Mouse (Mus musculus): Measurements from ENCODE around the gene Auts2. TPM values are rescaled to one million over a fixed set of nuclear protein-coding genes. Genes with fewer than 3 reads are reported as not detected.

Auts2 gene
- polyA plus RNA-seq, 1 experiment from 2014 or later: 90.6 TPM

DNA sequence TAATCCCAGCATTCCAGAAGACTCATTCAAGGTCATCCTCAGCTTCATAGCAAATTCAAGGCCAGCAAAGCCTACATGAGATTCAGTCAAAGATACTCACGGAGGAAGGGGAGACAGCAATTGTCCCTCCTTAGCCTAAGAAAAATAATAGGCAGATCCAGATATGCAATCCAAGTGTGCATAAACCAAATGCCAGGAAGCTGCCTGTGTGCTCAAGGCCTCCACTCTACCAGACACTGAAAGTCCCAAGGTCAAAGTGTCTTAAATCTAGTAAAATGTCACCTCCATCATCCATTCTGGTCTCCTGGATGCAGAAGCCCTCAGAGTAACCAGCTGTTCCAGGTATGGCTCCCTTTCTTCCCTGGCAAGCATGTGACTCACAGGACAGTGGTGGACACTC, 50.4 kb downstream of the Auts2 start:
- Histone ChIP-seq H3K9ac (no peak overlapping the region), H3K4me1 (peaks cover 28% of the 10 kb centered on the region), H3K36me3 (no peaks in the 10 kb centered on the region), H3K9me3 (replicated peaks) (no peaks in the 10 kb centered on the region), H3K4me2 (replicated peaks) (no peak overlapping the region), H3K4me3 (no peak overlapping the region), H3K27ac (no peak overlapping the region), H3K27me3 (no peaks in the 10 kb centered on the region)
- no peak for ATAC-seq (ENCODE audit: low FRiP score)
- 86% methylated on average over 1 of the region's 1 CpGs for WGBS

GRCm38 (mm10) chr5:132492040-132492439, 51.1 kb downstream of the Auts2 start:
- no peak overlapping the region for H3K27ac ChIP-seq

GRCm38 (mm10) chr5:132491508-132491907, 51.6 kb downstream of the Auts2 start:
- Histone ChIP-seq H3K4me1 (peaks cover 34% of the 10 kb centered on the region), H3K9me3 (replicated peaks) (no peaks in the 10 kb centered on the region), H3K4me3 (no peak overlapping the region), H3K36me3 (no peaks in the 10 kb centered on the region), H3K9ac (no peak overlapping the region), H3K4me2 (replicated peaks) (no peak overlapping the region), H3K27me3 (no peaks in the 10 kb centered on the region), H3K27ac (no peak overlapping the region)
- no peak for ATAC-seq (ENCODE audit: low FRiP score)
- 27% methylated on average over 4 of the region's 4 CpGs for WGBS

More at GRCm38 (mm10) chr5:132492040-132492439, 51.1 kb downstream of the Auts2 start:
- Histone ChIP-seq H3K4me3 (no peak overlapping the region), H3K4me1 (peaks cover 32% of the 10 kb centered on the region), H3K36me3 (no peaks in the 10 kb centered on the region), H3K9me3 (replicated peaks) (no peaks in the 10 kb centered on the region), H3K4me2 (replicated peaks) (no peak overlapping the region), H3K9ac (no peak overlapping the region), H3K27me3 (no peaks in the 10 kb centered on the region)
- no peak for ATAC-seq (ENCODE audit: low FRiP score)

GRCm38 (mm10) chr5:132490326-132490725, 52.8 kb downstream of the Auts2 start:
- ATAC-seq (ENCODE audit: low FRiP score): no peak
- H3K9ac ChIP-seq: no peak overlapping the region
- 98% methylated on average over 1 of the region's 1 CpGs for WGBS
- no peak overlapping the region for H3K27ac ChIP-seq
- H3K4me1 ChIP-seq: peaks cover 34% of the 10 kb centered on the region
- no peak overlapping the region for H3K4me3 ChIP-seq
- H3K27me3 ChIP-seq: no peaks in the 10 kb centered on the region
- no peaks in the 10 kb centered on the region for H3K36me3 ChIP-seq
- no peaks in the 10 kb centered on the region for H3K9me3 ChIP-seq (replicated peaks)
- no peak overlapping the region for H3K4me2 ChIP-seq (replicated peaks)

- Histone ChIP-seq H3K4me2 (replicated peaks) (no peak overlapping the region), H3K9ac (no peak overlapping the region), H3K27ac (no peak overlapping the region), H3K27me3 (no peaks in the 10 kb centered on the region), H3K4me1 (peaks cover 34% of the 10 kb centered on the region), H3K9me3 (replicated peaks) (no peaks in the 10 kb centered on the region), H3K36me3 (no peaks in the 10 kb centered on the region), H3K4me3 (no peak overlapping the region)
- WGBS: 66% methylated on average over 7 of the region's 7 CpGs
- ATAC-seq (ENCODE audit: low FRiP score): no peak
Observed at GRCm38 (mm10) chr5:132489736-132490313, 53.3 kb downstream of the Auts2 start.

DNA sequence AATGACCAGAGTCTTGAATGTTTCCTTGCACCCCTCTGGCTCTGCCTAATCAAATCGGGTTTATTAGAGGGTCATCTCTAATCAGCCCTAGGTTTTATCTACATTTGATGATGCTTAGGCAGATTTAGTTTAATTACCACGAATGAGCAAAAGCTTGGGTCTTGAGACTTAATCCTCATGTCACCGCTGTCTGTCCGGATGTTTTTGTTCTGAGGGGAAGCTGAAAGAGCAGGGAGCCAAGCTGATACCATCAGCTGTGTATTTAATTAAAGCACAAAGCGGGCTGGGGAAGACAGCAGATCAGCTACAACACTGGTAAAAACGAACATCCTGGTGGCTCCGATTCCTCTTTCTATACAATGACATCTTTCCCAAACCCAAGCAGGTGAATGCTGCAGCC, 56.3 kb downstream of the Auts2 start:
- H3K27ac ChIP-seq: no peak overlapping the region
- no peaks in the 10 kb centered on the region for H3K9me3 ChIP-seq (replicated peaks)
- H3K4me1 ChIP-seq: peaks cover 35% of the 10 kb centered on the region
- H3K36me3 ChIP-seq: no peaks in the 10 kb centered on the region
- ATAC-seq (ENCODE audit: low FRiP score): no peak
- H3K9ac ChIP-seq: no peak overlapping the region
- no peak overlapping the region for H3K4me2 ChIP-seq (replicated peaks)
- 58% methylated on average over 7 of the region's 7 CpGs for WGBS
- H3K4me3 ChIP-seq: no peak overlapping the region
- H3K27me3 ChIP-seq: no peaks in the 10 kb centered on the region

DNA sequence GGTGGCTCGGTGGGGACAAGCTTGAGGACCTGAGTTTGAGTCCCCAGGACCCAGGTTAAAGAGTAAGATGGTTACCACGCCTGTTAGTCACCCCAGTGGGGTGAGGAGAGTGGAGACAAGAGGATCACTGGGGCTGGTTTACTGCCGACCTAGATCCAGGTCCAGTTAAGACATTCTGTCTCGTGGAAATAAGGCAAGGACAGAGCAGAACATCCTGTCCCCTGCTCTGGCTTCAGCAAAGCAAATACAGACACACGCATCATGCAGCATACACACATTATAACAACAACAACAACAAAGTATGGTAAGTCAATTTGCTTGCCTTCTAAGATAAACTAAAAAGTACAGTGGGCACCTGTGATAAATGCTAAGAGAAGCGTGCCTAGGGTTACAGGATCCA, 57.1 kb downstream of the Auts2 start:
- peaks cover 31% of the 10 kb centered on the region for H3K4me1 ChIP-seq
- H3K4me2 ChIP-seq (replicated peaks): no peak overlapping the region
- H3K36me3 ChIP-seq: no peaks in the 10 kb centered on the region
- H3K9ac ChIP-seq: no peak overlapping the region
- no peak for ATAC-seq (ENCODE audit: low FRiP score)
- no peaks in the 10 kb centered on the region for H3K27me3 ChIP-seq
- H3K27ac ChIP-seq: no peak overlapping the region
- 90% methylated on average over 6 of the region's 6 CpGs for WGBS
- H3K4me3 ChIP-seq: no peak overlapping the region
- H3K9me3 ChIP-seq (replicated peaks): no peaks in the 10 kb centered on the region

- H3K27me3 ChIP-seq: no peaks in the 10 kb centered on the region
- no peaks in the 10 kb centered on the region for H3K36me3 ChIP-seq
- H3K9me3 ChIP-seq (replicated peaks): no peaks in the 10 kb centered on the region
- H3K4me2 ChIP-seq (replicated peaks): no peak overlapping the region
- no peak for ATAC-seq (ENCODE audit: low FRiP score)
- H3K4me3 ChIP-seq: no peak overlapping the region
- H3K9ac ChIP-seq: no peak overlapping the region
- WGBS: 86% methylated on average over 3 of the region's 3 CpGs
- H3K4me1 ChIP-seq: peaks cover 37% of the 10 kb centered on the region
- no peak overlapping the region for H3K27ac ChIP-seq
Observed at GRCm38 (mm10) chr5:132485448-132485847, 57.7 kb downstream of the Auts2 start.

GRCm38 (mm10) chr5:132481476-132481875, 61.7 kb downstream of the Auts2 start:
- H3K27me3 ChIP-seq: no peaks in the 10 kb centered on the region
- H3K9ac ChIP-seq: no peak overlapping the region
- H3K4me2 ChIP-seq (replicated peaks): no peak overlapping the region
- peaks cover 31% of the 10 kb centered on the region for H3K4me1 ChIP-seq
- WGBS: 50% methylated on average over 3 of the region's 3 CpGs
- H3K27ac ChIP-seq: no peak overlapping the region
- no peak for ATAC-seq (ENCODE audit: low FRiP score)
- no peak overlapping the region for H3K4me3 ChIP-seq
- no peaks in the 10 kb centered on the region for H3K36me3 ChIP-seq
- no peaks in the 10 kb centered on the region for H3K9me3 ChIP-seq (replicated peaks)

- Histone ChIP-seq H3K4me2 (replicated peaks) (no peak overlapping the region), H3K27ac (no peak overlapping the region; the same call in 1 of the 2 replicates), H3K36me3 (no peaks in the 10 kb centered on the region), H3K4me1 (peaks cover 31% of the 10 kb centered on the region), H3K27me3 (no peaks in the 10 kb centered on the region), H3K4me3 (no peak overlapping the region), H3K9me3 (replicated peaks) (no peaks in the 10 kb centered on the region), H3K9ac (no peak overlapping the region)
- no peak for ATAC-seq (ENCODE audit: low FRiP score)
- 67% methylated on average over 6 of the region's 6 CpGs for WGBS
Observed at GRCm38 (mm10) chr5:132480461-132480860, 62.7 kb downstream of the Auts2 start.

DNA sequence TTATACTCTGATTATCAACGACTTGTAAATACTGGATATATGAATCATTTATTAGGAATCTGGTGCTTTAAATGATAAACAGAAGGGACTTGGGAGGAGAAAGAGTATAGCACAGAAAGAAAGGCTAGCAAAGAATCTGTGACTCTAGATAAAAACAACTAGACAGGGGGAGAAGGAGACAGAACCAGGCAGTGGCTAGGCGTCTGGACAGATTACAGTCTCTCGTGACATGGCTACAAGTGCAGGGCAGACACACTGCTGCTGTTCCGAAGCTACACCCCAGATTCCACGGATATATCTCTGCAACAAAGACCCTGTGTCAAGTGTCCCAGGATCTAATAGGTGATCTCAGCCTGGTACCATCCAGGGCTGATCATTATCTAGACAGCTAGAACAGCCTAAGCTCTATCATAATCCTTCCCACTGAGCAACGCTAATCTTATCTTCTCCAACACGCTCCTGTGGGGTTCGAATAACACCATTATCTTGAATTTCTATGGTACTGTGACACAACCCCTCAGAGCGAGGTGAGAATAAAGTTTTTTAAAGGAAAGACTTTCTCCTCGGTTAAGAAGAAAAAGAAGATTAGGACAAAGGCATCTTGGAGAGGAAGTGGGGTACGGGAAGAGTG, 63.8 kb downstream of the Auts2 start:
- WGBS: 65% methylated on average over 11 of the region's 11 CpGs
- no peaks in the 10 kb centered on the region for H3K36me3 ChIP-seq
- no peak for ATAC-seq (ENCODE audit: low FRiP score)
- H3K27ac ChIP-seq: no peak overlapping the region
- no peaks in the 10 kb centered on the region for H3K9me3 ChIP-seq (replicated peaks)
- H3K4me3 ChIP-seq: no peak overlapping the region
- H3K4me1 ChIP-seq: peaks cover 35% of the 10 kb centered on the region
- no peak overlapping the region for H3K4me2 ChIP-seq (replicated peaks)
- no peak overlapping the region for H3K9ac ChIP-seq
- no peaks in the 10 kb centered on the region for H3K27me3 ChIP-seq

- ATAC-seq (ENCODE audit: low FRiP score): no peak
- H3K36me3 ChIP-seq: no peaks in the 10 kb centered on the region
- H3K4me3 ChIP-seq: no peak overlapping the region
- no peak overlapping the region for H3K27ac ChIP-seq
- H3K9me3 ChIP-seq (replicated peaks): no peaks in the 10 kb centered on the region
- H3K27me3 ChIP-seq: no peaks in the 10 kb centered on the region
- no peak overlapping the region for H3K9ac ChIP-seq
- 33% methylated on average over 1 of the region's 1 CpGs for WGBS
- peaks cover 41% of the 10 kb centered on the region for H3K4me1 ChIP-seq
- no peak overlapping the region for H3K4me2 ChIP-seq (replicated peaks)
Observed at GRCm38 (mm10) chr5:132477533-132477932, 65.6 kb downstream of the Auts2 start.

DNA sequence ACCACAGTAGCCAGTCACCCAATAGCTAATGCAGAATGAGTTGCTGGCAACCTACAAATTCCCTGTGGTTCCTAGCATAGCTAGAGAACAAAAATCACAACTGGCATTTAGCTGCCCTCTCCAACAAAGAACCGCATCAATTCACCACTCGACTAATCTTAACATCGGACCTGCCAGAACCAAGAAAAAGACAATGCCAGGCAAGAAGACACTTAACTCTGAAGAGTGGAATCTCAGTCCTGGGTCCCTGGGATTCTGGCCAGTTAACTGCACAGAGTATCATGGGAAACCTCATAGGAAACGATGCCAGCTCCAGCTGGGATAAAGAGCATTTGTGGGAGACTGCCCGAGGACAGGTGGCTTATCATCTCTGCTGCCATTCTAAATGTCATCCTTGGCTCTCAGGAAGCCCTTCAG, 70.2 kb downstream of the Auts2 start:
- Histone ChIP-seq H3K4me2 (replicated peaks) (no peak overlapping the region), H3K36me3 (no peaks in the 10 kb centered on the region), H3K9me3 (replicated peaks) (no peaks in the 10 kb centered on the region), H3K27ac (no peak overlapping the region), H3K4me1 (peaks cover 23% of the 10 kb centered on the region), H3K9ac (no peak overlapping the region), H3K27me3 (no peaks in the 10 kb centered on the region), H3K4me3 (no peak overlapping the region)
- WGBS: 72% methylated on average over 5 of the region's 5 CpGs
- ATAC-seq (ENCODE audit: low FRiP score): no peak
